Mouse (Mus musculus) gastrocnemius, adult 18-20 months (tissue): ENCODE data around the gene Vmn1r230. TPM values are rescaled to one million over a fixed set of nuclear protein-coding genes. Genes with fewer than 3 reads are reported as not detected.

ENCODE experiments used
- DNase-seq: peaks from one replicate; pipeline ENCODE4 v3.0.0; 2021; ENCODE audit warnings: low spot score
- long read RNA-seq, 2 experiments: library from polyadenylated mRNA; stranded (forward); transcript quantifications; one replicate each; pipeline ENCODE4 v2.0.0; 2021
- total RNA-seq, 2 experiments: library from RNA; stranded (reverse); gene quantifications; 2 replicates each; pipeline ENCODE4 v1.2.3; 2021

The Vmn1r230 gene
- not detected for total RNA-seq
- long read RNA-seq, experiment 1 = 0 reads
- long read RNA-seq, experiment 2 = 0 reads

DNA sequence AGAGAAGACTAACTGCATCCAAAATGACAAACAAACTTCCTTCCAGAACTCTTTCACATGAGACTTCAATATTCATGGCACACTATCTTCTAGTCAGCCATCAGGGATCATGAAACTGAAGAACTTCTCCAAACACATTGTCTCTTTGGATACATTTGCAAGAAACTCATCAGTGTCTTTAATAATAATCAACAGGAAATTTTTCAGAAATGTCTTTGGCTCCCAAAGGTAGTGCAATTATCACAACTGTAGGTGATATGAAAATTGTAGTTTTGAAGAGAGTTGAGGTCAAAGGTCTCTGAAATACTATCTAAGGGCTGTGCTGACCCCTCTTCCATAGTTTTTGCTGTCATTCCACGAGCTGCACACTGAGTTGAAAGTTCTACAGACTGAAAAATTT, at the start of gene Vmn1r230:
Gene Vmn1r230, plus strand, starts transcription at position 301 of the 400 bp plus-strand sequence.
- DNase-seq = no peak

GRCm38 (mm10) chr17:20811255-20811654, 29.0 kb upstream of the Vmn1r230 start, which contains the start of gene Vmn1r229:
TSS of gene Vmn1r229 (plus strand) at chr17:20811555.
- no peak for DNase-seq

Other genes starting within 250 kb of the Vmn1r230 start
- gene Vmn2r110, start 244.0 kb upstream of the Vmn1r230 start, total RNA-seq = not detected
- not detected for gene Fpr-rs3, start 215.6 kb upstream of the Vmn1r230 start, total RNA-seq
- gene Vmn1r226, start 157.6 kb upstream of the Vmn1r230 start, total RNA-seq = not detected
- gene Vmn1r227, start 110.6 kb upstream of the Vmn1r230 start, total RNA-seq = not detected
- not detected for gene Vmn1r228, start 54.3 kb upstream of the Vmn1r230 start, total RNA-seq
- gene Vmn1r229, start 28.9 kb upstream of the Vmn1r230 start, total RNA-seq = not detected
- gene Vmn1r231, start 64.6 kb downstream of the Vmn1r230 start, total RNA-seq = not detected
- not detected for gene Vmn1r232, start 79.3 kb downstream of the Vmn1r230 start, total RNA-seq
- gene Ppp2r1a, start 104.9 kb downstream of the Vmn1r230 start, total RNA-seq = 100 to 1,000 TPM in 1 of 2 experiments, 10 to 100 TPM in 1; 94.8 to 112 TPM
- not detected for gene Vmn1r233, start 156.0 kb downstream of the Vmn1r230 start, total RNA-seq
- 1 to 10 TPM; 5.6 to 6.6 TPM for gene Zfp160, start 168.5 kb downstream of the Vmn1r230 start, total RNA-seq